Mouse (Mus musculus) limb, embryonic 13.5 days (tissue): ENCODE data around the gene Slc37a1. TPM values are rescaled to one million over a fixed set of nuclear protein-coding genes. Genes with fewer than 3 reads are reported as not detected.
A peak's percentile ranks its signal among the peaks of the same experiment; 100 is the strongest.
"Not testable (repeated sequence)": the region's sequence is repeated elsewhere in the genome, so short reads cannot be mapped to it uniquely, and the experiment has no call there.

ENCODE experiments used
- ATAC-seq: fragments of 200-750 bp; cut with Nextera tagmentation; 2 replicates; pipeline ENCODE4 v1.8.0; 2017; ENCODE audit warnings: low read depth, moderate number of reproducible peaks, moderate TSS enrichment; ENCODE audit not compliant: low FRiP score
- H3K27ac ChIP-seq: fragments of 300-500 bp; sonication (generic); 2 replicates; pipeline ENCODE4 v1.5.1; 2015; ENCODE audit warnings: inconsistent platforms, mild to moderate bottlenecking, moderate library complexity
- H3K27me3 ChIP-seq: fragments of 300-500 bp; sonication (generic); 2 replicates; pipeline ENCODE4 v1.6.1; 2015; ENCODE audit warnings: mild to moderate bottlenecking, inconsistent platforms
- H3K36me3 ChIP-seq: fragments of 300-500 bp; sonication (generic); 2 replicates; pipeline ENCODE4 v1.6.1; 2015; ENCODE audit warnings: inconsistent platforms, mild to moderate bottlenecking, moderate library complexity
- H3K4me1 ChIP-seq: fragments of 300-500 bp; sonication (generic); 2 replicates; pipeline ENCODE4 v1.6.1; 2015; ENCODE audit warnings: inconsistent platforms
- H3K4me2 ChIP-seq: fragments of 300-500 bp; sonication (generic); replicated peaks from 2 replicates; pipeline ENCODE4 v1.6.1; 2015; ENCODE audit warnings: inconsistent platforms, mild to moderate bottlenecking, moderate library complexity
- H3K4me3 ChIP-seq: fragments of 300-500 bp; sonication (generic); 2 replicates; pipeline ENCODE4 v1.5.1; 2015; ENCODE audit warnings: moderate library complexity, mild to moderate bottlenecking, inconsistent platforms
- H3K9ac ChIP-seq: fragments of 300-500 bp; sonication (generic); 2 replicates; pipeline ENCODE4 v1.6.1; 2015; ENCODE audit warnings: mild to moderate bottlenecking, inconsistent platforms
- H3K9me3 ChIP-seq: fragments of 300-500 bp; sonication (generic); 2 replicates; pipeline ENCODE4 v1.6.1; 2016; ENCODE audit warnings: inconsistent platforms
- WGBS: fragments of 180-500 bp; shearing (Covaris S2); methylation state at CpG from one replicate; pipeline ENCODE4 v1.1.7; 2015; 5-methylcytosine and 5-hydroxymethylcytosine counted together
- polyA plus RNA-seq: library from polyadenylated mRNA; unstranded; fragments of >200 nt; fragmentation: Nextera tagmentation; extraction: Ambion mirVana; gene quantifications from 2 replicates; pipeline ENCODE4 v1.2.1, GENCODE M21; 2015

Slc37a1 gene
- polyA plus RNA-seq, 1 experiment from 2014 or later, result 1.3 TPM

- no peak for ATAC-seq
- Histone ChIP-seq H3K4me1 (no peaks in the 10 kb centered on the region), H3K9me3 (no peaks in the 10 kb centered on the region), H3K9ac (no peak overlapping the region), H3K27ac (no peak overlapping the region), H3K4me3 (no peak overlapping the region), H3K36me3 (no peaks in the 10 kb centered on the region), H3K27me3 (no peaks in the 10 kb centered on the region), H3K4me2 (no peak overlapping the region)
- 80% methylated on average over 3 of the region's 3 CpGs for WGBS
These were observed 58.2 kb downstream of the Slc37a1 start for GRCm38 (mm10) chr17:31344816-31345215.

GRCm38 (mm10) chr17:31348129-31348528 is 61.5 kb downstream of the Slc37a1 start:
- no peak overlapping the region for H3K27ac ChIP-seq
- no peak for ATAC-seq
- no peak overlapping the region for H3K4me2 ChIP-seq
- H3K9ac ChIP-seq, result no peak overlapping the region
- no peak overlapping the region for H3K4me3 ChIP-seq
- no peaks in the 10 kb centered on the region for H3K4me1 ChIP-seq
- H3K9me3 ChIP-seq, result no peaks in the 10 kb centered on the region
- H3K36me3 ChIP-seq, result no peaks in the 10 kb centered on the region
- 80% methylated on average over 5 of the region's 5 CpGs for WGBS
- no peaks in the 10 kb centered on the region for H3K27me3 ChIP-seq

GRCm38 (mm10) chr17:31349388-31349787 is 62.8 kb downstream of the Slc37a1 start:
- Histone ChIP-seq H3K27me3 (no peaks in the 10 kb centered on the region), H3K4me3 (no peak overlapping the region), H3K36me3 (no peaks in the 10 kb centered on the region), H3K9ac (no peak overlapping the region), H3K9me3 (no peaks in the 10 kb centered on the region), H3K4me2 (no peak overlapping the region), H3K4me1 (no peaks in the 10 kb centered on the region), H3K27ac (no peak overlapping the region)
- WGBS, result 82% methylated on average over 12 of the region's 12 CpGs
- no peak for ATAC-seq

GRCm38 (mm10) chr17:31351984-31352383 is 65.4 kb downstream of the Slc37a1 start:
- Histone ChIP-seq H3K27ac (no peak overlapping the region), H3K4me2 (no peak overlapping the region), H3K36me3 (no peaks in the 10 kb centered on the region), H3K9me3 (no peaks in the 10 kb centered on the region), H3K9ac (no peak overlapping the region), H3K27me3 (no peaks in the 10 kb centered on the region), H3K4me3 (no peak overlapping the region), H3K4me1 (peaks cover 15% of the 10 kb centered on the region)
- 75% methylated on average over 8 of the region's 8 CpGs for WGBS
- no peak for ATAC-seq

GRCm38 (mm10) chr17:31353255-31353654 is 66.7 kb downstream of the Slc37a1 start:
- Histone ChIP-seq H3K36me3 (no peaks in the 10 kb centered on the region), H3K9me3 (no peaks in the 10 kb centered on the region), H3K27ac (no peak overlapping the region), H3K9ac (no peak overlapping the region), H3K27me3 (no peaks in the 10 kb centered on the region), H3K4me2 (no peak overlapping the region), H3K4me3 (no peak overlapping the region), H3K4me1 (peaks cover 16% of the 10 kb centered on the region)
- 79% methylated on average over 2 of the region's 2 CpGs for WGBS
- no peak for ATAC-seq

GRCm38 (mm10) chr17:31354684-31355083 is 68.1 kb downstream of the Slc37a1 start:
- not testable (repeated sequence) for H3K27me3 ChIP-seq, H3K4me3 ChIP-seq, H3K36me3 ChIP-seq, H3K9me3 ChIP-seq, ATAC-seq, H3K4me2 ChIP-seq, H3K9ac ChIP-seq, H3K27ac ChIP-seq
- 68% methylated on average over 3 of the region's 3 CpGs for WGBS
- H3K4me1 ChIP-seq, result peaks cover 16% of the 10 kb centered on the region

GRCm38 (mm10) chr17:31355792-31356502 is 69.4 kb downstream of the Slc37a1 start:
- Histone ChIP-seq H3K4me2 (peak overlapping the region; percentile 9; the same call in 1 of the 2 replicates), H3K36me3 (no peaks in the 10 kb centered on the region), H3K27me3 (no peaks in the 10 kb centered on the region), H3K27ac (peak overlapping the region; percentile 55; the same call in 1 of the 2 replicates), H3K9ac (no peak overlapping the region), H3K4me3 (no peak overlapping the region), H3K9me3 (no peaks in the 10 kb centered on the region), H3K4me1 (peaks cover 16% of the 10 kb centered on the region)
- no peak for ATAC-seq
- 35% methylated on average over 8 of the region's 8 CpGs for WGBS

- no peak overlapping the region for H3K4me2 ChIP-seq
- no peak overlapping the region for H3K27ac ChIP-seq
- peaks cover 13% of the 10 kb centered on the region for H3K4me1 ChIP-seq
- H3K4me3 ChIP-seq, result no peak overlapping the region
- WGBS, result 87% methylated on average over 13 of the region's 13 CpGs
- no peaks in the 10 kb centered on the region for H3K27me3 ChIP-seq
- H3K9me3 ChIP-seq, result no peaks in the 10 kb centered on the region
- no peak overlapping the region for H3K9ac ChIP-seq
- no peaks in the 10 kb centered on the region for H3K36me3 ChIP-seq
- no peak for ATAC-seq
These were observed 74.0 kb downstream of the Slc37a1 start for GRCm38 (mm10) chr17:31360582-31360981.

GRCm38 (mm10) chr17:31365586-31366166 is 79.1 kb downstream of the Slc37a1 start:
- Histone ChIP-seq H3K27ac (no peak overlapping the region), H3K9me3 (no peaks in the 10 kb centered on the region), H3K4me3 (no peak overlapping the region), H3K36me3 (no peaks in the 10 kb centered on the region), H3K27me3 (no peaks in the 10 kb centered on the region), H3K4me1 (no peaks in the 10 kb centered on the region), H3K4me2 (no peak overlapping the region), H3K9ac (no peak overlapping the region)
- WGBS, result 88% methylated on average over 5 of the region's 5 CpGs
- ATAC-seq, result no peak

- H3K9me3 ChIP-seq, result no peaks in the 10 kb centered on the region
- H3K4me1 ChIP-seq, result no peaks in the 10 kb centered on the region
- no peak overlapping the region for H3K4me2 ChIP-seq
- no peak overlapping the region for H3K4me3 ChIP-seq
- no peak overlapping the region for H3K27ac ChIP-seq
- no peak overlapping the region for H3K9ac ChIP-seq
- ATAC-seq, result no peak
- 82% methylated on average over 2 of the region's 2 CpGs for WGBS
- H3K27me3 ChIP-seq, result no peaks in the 10 kb centered on the region
- H3K36me3 ChIP-seq, result no peaks in the 10 kb centered on the region
These were observed 83.6 kb downstream of the Slc37a1 start for GRCm38 (mm10) chr17:31370221-31370620.

GRCm38 (mm10) chr17:31370931-31371330 is 84.3 kb downstream of the Slc37a1 start:
- no peak for ATAC-seq
- Histone ChIP-seq H3K27ac (no peak overlapping the region), H3K9ac (no peak overlapping the region)

GRCm38 (mm10) chr17:31377961-31378360 is 91.4 kb downstream of the Slc37a1 start:
- Histone ChIP-seq H3K4me1 (peaks cover 7% of the 10 kb centered on the region; the same call in 1 of the 2 replicates), H3K36me3 (no peaks in the 10 kb centered on the region), H3K27ac (no peak overlapping the region), H3K27me3 (no peaks in the 10 kb centered on the region), H3K4me3 (no peak overlapping the region), H3K9ac (no peak overlapping the region), H3K9me3 (no peaks in the 10 kb centered on the region), H3K4me2 (peak overlapping the region; percentile 45)
- WGBS, result 7% methylated on average over 7 of the region's 7 CpGs
- ATAC-seq, result no peak

More at GRCm38 (mm10) chr17:31370931-31371330, 84.3 kb downstream of the Slc37a1 start:
- Histone ChIP-seq H3K27me3 (no peaks in the 10 kb centered on the region), H3K9me3 (no peaks in the 10 kb centered on the region), H3K4me3 (no peak overlapping the region), H3K36me3 (no peaks in the 10 kb centered on the region), H3K4me2 (no peak overlapping the region), H3K4me1 (no peaks in the 10 kb centered on the region)

GRCm38 (mm10) chr17:31378361-31378761 is 91.8 kb downstream of the Slc37a1 start:
- Histone ChIP-seq H3K4me3 (no peak overlapping the region), H3K9me3 (no peaks in the 10 kb centered on the region), H3K9ac (no peak overlapping the region), H3K4me1 (peaks cover 7% of the 10 kb centered on the region; the same call in 1 of the 2 replicates), H3K27me3 (no peaks in the 10 kb centered on the region), H3K27ac (no peak overlapping the region), H3K36me3 (no peaks in the 10 kb centered on the region), H3K4me2 (peak overlapping the region; percentile 45)
- ATAC-seq, result no peak
- 66% methylated on average over 10 of the region's 10 CpGs for WGBS
